In the genomic region with DNA sequence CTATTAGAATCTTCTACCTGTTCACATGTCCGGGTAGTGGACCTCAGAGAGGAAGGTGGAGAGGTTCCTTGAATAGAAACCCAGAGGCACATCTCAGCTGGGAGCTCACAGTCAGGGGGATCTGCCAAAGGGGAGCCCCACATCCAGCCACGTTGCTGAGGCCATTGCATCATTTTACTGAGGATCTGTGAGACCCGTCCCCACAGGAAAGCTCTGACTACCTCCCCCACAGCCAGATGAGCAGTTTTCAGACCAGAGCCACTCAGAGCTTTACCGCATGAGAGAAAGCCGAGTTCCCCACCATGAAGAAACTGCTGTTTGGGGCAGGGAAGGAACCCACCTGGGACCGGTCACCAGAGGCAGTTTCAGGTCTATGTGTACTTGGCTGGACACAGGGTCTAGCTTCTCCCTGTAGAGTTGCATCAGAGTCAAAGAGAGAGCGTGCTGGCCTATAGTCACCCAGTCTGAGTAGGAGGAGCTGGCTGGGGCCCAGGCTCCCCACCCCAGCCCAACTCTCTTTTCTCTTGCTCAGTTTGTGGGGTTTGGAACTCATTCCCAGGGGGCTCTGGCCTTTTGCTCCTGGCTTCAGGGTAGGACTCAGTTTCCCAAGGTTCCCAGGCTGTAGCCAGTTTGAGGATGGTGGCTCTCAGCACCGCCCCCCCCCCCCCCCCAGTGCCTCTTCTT, we compare ENCODE assay signal across 11 mouse cellular contexts. TPM values are rescaled to one million over a fixed set of nuclear protein-coding genes. Genes with fewer than 3 reads are reported as not detected.
DNase-seq lines count a peak whose midpoint lies in the region; ATAC-seq and TF ChIP-seq lines count a peak whose summit lies in the region.
"Had no signal": no experiment of that assay in that cellular context is flagged by ENCODE, and none has a peak within 500 bp of the region (broad histone marks: within the 10 kb centered on the region; RNA-seq: fewer than 3 reads in every experiment).

No protein-coding gene starts in this region.

- no peak for TF ChIP-seq CTCF in lung, postnatal 0 days (IDR thresholded peaks at IDR 0.05)

- no peak overlapping the region for H3K27ac ChIP-seq in lung, postnatal 0 days (ENCODE audit: low read length)
- no peak overlapping the region for H3K27ac ChIP-seq in liver, embryonic 11.5 days (ENCODE audit: low read depth, low read length)
- no peak overlapping the region for H3K27ac ChIP-seq in midbrain, embryonic 11.5 days (ENCODE audit: low read depth, low read length)
- H3K27ac ChIP-seq: hindbrain, postnatal 0 days; limb, embryonic 12.5 days; neural tube, embryonic 15.5 days had no signal

- peak; percentile 54 for ATAC-seq in lung, postnatal 0 days
- peak; percentile 56 for ATAC-seq in liver, embryonic 11.5 days (replicated peaks; ENCODE audit: low FRiP score)
- ATAC-seq in midbrain, embryonic 11.5 days (ENCODE audit: low FRiP score): no peak
- ATAC-seq: hindbrain, postnatal 0 days had no signal

- no peak overlapping the region for H3K4me2 ChIP-seq in lung, postnatal 0 days (replicated peaks; ENCODE audit: low read depth, low read length)
- H3K4me2 ChIP-seq in liver, embryonic 11.5 days: peak overlapping the region; percentile 35
- H3K4me2 ChIP-seq in midbrain, embryonic 11.5 days: no peak overlapping the region
- H3K4me2 ChIP-seq: limb, embryonic 12.5 days; neural tube, embryonic 15.5 days had no signal

- peak; percentile 11 for DNase-seq in adrenal gland, adult 8-10 months
- DNase-seq in adrenal gland, postnatal 4 days (ENCODE audit: low spot score in 2 of 2): no peak
- DNase-seq in lung, postnatal 0 days (ENCODE audit: low spot score): peak; percentile 58
- no peak for DNase-seq in lung, postnatal 10 days
- no peak for DNase-seq in liver, embryonic 11.5 days (ENCODE audit: low spot score)
- DNase-seq in splenic B cell, adult 2 months (ENCODE audit: low read depth, low spot score): peak; percentile 14
- DNase-seq in midbrain, embryonic 11.5 days (ENCODE audit: low spot score, missing footprints): no peak
- no peak for DNase-seq in cerebellum, postnatal 14 days

- H3K4me3 ChIP-seq in lung, postnatal 0 days (ENCODE audit: low read depth, low read length): no peak overlapping the region
- H3K4me3 ChIP-seq in liver, embryonic 11.5 days (ENCODE audit: low read depth, low read length): peak overlapping the region; percentile 27
- H3K4me3 ChIP-seq in midbrain, embryonic 11.5 days (ENCODE audit: low read depth, low read length): no peak overlapping the region
- H3K4me3 ChIP-seq: limb, embryonic 12.5 days; neural tube, embryonic 15.5 days had no signal

- H3K9ac ChIP-seq in lung, postnatal 0 days (replicated peaks; ENCODE audit: low read depth): no peak overlapping the region
- H3K9ac ChIP-seq in liver, embryonic 11.5 days (ENCODE audit: low read depth, low read length): peak overlapping the region; percentile 7; the same call in 1 of the 2 replicates
- no peak overlapping the region for H3K9ac ChIP-seq in midbrain, embryonic 11.5 days (ENCODE audit: low read length)
- H3K9ac ChIP-seq: limb, embryonic 12.5 days; neural tube, embryonic 15.5 days had no signal

- no peaks in the 10 kb centered on the region for H3K36me3 ChIP-seq in lung, postnatal 0 days (ENCODE audit: insufficient read depth, low read length)
- H3K36me3 ChIP-seq in liver, embryonic 11.5 days (ENCODE audit: control insufficient read depth, insufficient read depth, low read length): no peaks in the 10 kb centered on the region
- H3K36me3 ChIP-seq in splenic B cell, adult 2 months (ENCODE audit: control insufficient read depth, insufficient read depth, low read length, poor library complexity, severe bottlenecking): peaks cover 7% of the 10 kb centered on the region; the same call in 1 of the 2 replicates
- H3K36me3 ChIP-seq in midbrain, embryonic 11.5 days (ENCODE audit: control insufficient read depth, insufficient read depth, low read length): no peaks in the 10 kb centered on the region
- H3K36me3 ChIP-seq: limb, embryonic 12.5 days; neural tube, embryonic 15.5 days had no signal

- TF ChIP-seq EP300 in lung, postnatal 0 days (IDR thresholded peaks at IDR 0.05): no peak

- WGBS in lung, postnatal 0 days: 58% methylated on average over 8 of the region's 8 CpGs
- 52% methylated on average over 8 of the region's 8 CpGs for WGBS in liver, embryonic 11.5 days
- 73% methylated on average over 8 of the region's 8 CpGs for WGBS in midbrain, embryonic 11.5 days

- H3K4me1 ChIP-seq in lung, postnatal 0 days (ENCODE audit: insufficient read depth, low read depth, low read length): no peaks in the 10 kb centered on the region
- no peaks in the 10 kb centered on the region; the same call in 1 of the 2 replicates for H3K4me1 ChIP-seq in liver, embryonic 11.5 days (replicated peaks; ENCODE audit: control insufficient read depth, insufficient read depth, low read length)
- peaks cover 5% of the 10 kb centered on the region; the same call in 1 of the 2 replicates for H3K4me1 ChIP-seq in midbrain, embryonic 11.5 days (ENCODE audit: control insufficient read depth, insufficient read depth, low read length)
- H3K4me1 ChIP-seq: neural tube, embryonic 15.5 days had no signal

- no peaks in the 10 kb centered on the region for H3K9me3 ChIP-seq in lung, postnatal 0 days (ENCODE audit: low read length)
- H3K9me3 ChIP-seq in liver, embryonic 11.5 days (ENCODE audit: control insufficient read depth, low read length): no peaks in the 10 kb centered on the region
- no peaks in the 10 kb centered on the region for H3K9me3 ChIP-seq in midbrain, embryonic 11.5 days (ENCODE audit: control insufficient read depth, low read length)
- H3K9me3 ChIP-seq: limb, embryonic 12.5 days; neural tube, embryonic 15.5 days had no signal

- no peaks in the 10 kb centered on the region for H3K27me3 ChIP-seq in lung, postnatal 0 days (replicated peaks; ENCODE audit: insufficient read depth, low read length)
- H3K27me3 ChIP-seq in liver, embryonic 11.5 days (replicated peaks; ENCODE audit: control insufficient read depth, insufficient read depth, low read length): no peaks in the 10 kb centered on the region
- H3K27me3 ChIP-seq in splenic B cell, adult 2 months (ENCODE audit: control insufficient read depth, insufficient read depth, low read length, poor library complexity, severe bottlenecking): no peaks in the 10 kb centered on the region
- H3K27me3 ChIP-seq in midbrain, embryonic 11.5 days (ENCODE audit: control insufficient read depth, insufficient read depth, low read length): no peaks in the 10 kb centered on the region
- H3K27me3 ChIP-seq: limb, embryonic 12.5 days; neural tube, embryonic 15.5 days had no signal

RNA-seq across cellular contexts. Expression of a gene that starts 1.2 kb away (rescaled TPM):
- 1 to 10 TPM; 3.1 to 9.0 (median 5.0) TPM for total RNA-seq in adrenal gland, adult 8-10 months (2022)
- 1 to 10 TPM; 4.3 to 5.9 TPM for total RNA-seq in adrenal gland, postnatal 4 days (2021)
- polyA plus RNA-seq in lung, postnatal 0 days (2015; fragmentation: Nextera tagmentation; extraction: Ambion mirVana): 4.3 and 4.8 TPM in 2 replicates
- 5.9 and 6.0 TPM in 2 replicates for polyA plus RNA-seq in liver, embryonic 11.5 days (2014; fragmentation: Nextera tagmentation; extraction: Ambion mirVana)
- 0.63 and 1.2 TPM in 2 replicates for polyA plus RNA-seq in midbrain, embryonic 11.5 days (2014; fragmentation: Nextera tagmentation; extraction: Ambion mirVana)

Comparison
In these comparisons a context has a peak if more than half of its experiments do, and no peak if none do; other contexts are left out.
1. DNase-seq: peak in adrenal gland, adult 8-10 months (single experiment), lung, postnatal 0 days (single experiment) and splenic B cell, adult 2 months (single experiment); none in adrenal gland, postnatal 4 days (0 of 2), lung, postnatal 10 days (single experiment), liver, embryonic 11.5 days (single experiment), midbrain, embryonic 11.5 days (single experiment) and cerebellum, postnatal 14 days (0 of 2).